Mouse (Mus musculus): ENCODE data around the gene Cyp2c23.

DNA sequence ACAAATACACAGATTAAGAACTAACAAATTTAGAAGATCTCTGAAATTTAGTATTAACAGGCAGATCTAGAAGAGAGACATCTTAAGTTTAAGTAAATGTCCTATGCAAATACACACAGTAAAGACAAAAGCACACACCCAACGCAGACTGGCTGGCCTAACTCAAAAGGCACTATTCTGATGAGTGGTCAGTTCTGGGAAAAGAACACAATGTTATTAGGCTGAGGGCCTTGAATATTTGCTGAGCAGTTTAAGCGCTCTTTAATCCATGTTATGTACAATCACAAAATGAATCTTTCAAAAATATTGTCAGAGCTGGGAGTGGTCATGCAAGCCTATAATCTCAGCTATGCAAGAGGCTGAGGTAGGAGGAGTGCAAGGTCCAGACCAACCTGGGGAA, 35.7 kb upstream of the Cyp2c23 start:
- TF ChIP-seq POLR2A (IDR thresholded peaks at IDR 0.05; ENCODE audit: borderline replicate concordance, control insufficient read depth, low read depth, low read length) (no peak), CTCF (IDR thresholded peaks at IDR 0.05; ENCODE audit: control insufficient read depth, insufficient read depth, low read length) (no peak)
